Mouse (Mus musculus) T-helper 1 cell (primary cell): Measurements from ENCODE around the gene Fam228b.
"Not testable (repeated sequence)": the region's sequence is repeated elsewhere in the genome, so short reads cannot be mapped to it uniquely, and the experiment has no call there.

Source experiments
- in situ Hi-C: fragments of 300-600 bp; cut with MboI, MseI; formaldehyde crosslinking; loops from one replicate; pipeline ENCODE4 v1.15.1; 2025; ENCODE audit warnings: high pct_unique_total_duplicates

Fam228b gene

GRCm38 (mm10) chr12:4742183-4742582 is 26.9 kb downstream of the Fam228b start:
- in situ Hi-C loops, result no loop called here

- in situ Hi-C loops, result no loop called here
Measured at GRCm38 (mm10) chr12:4740823-4741222, 28.2 kb downstream of the Fam228b start.

- in situ Hi-C loops, result no loop called here
Measured at GRCm38 (mm10) chr12:4738031-4738576, 31.0 kb downstream of the Fam228b start, which contains the start of gene Fam228a. Fam228a (minus strand) TSS chr12:4738430.

- in situ Hi-C loops, result no loop called here
Measured at GRCm38 (mm10) chr12:4732332-4732731, 36.7 kb downstream of the Fam228b start.

- in situ Hi-C loops, result no loop called here
Measured at GRCm38 (mm10) chr12:4731629-4732028, 37.4 kb downstream of the Fam228b start.

GRCm38 (mm10) chr12:4729165-4729564 is 39.9 kb downstream of the Fam228b start:
- in situ Hi-C loops, result no loop called here

- in situ Hi-C loops, result loop anchor here (5.0 kb wide), 1 partner anchor 242 kb away; no protein-coding TSS in a partner anchor
Measured at GRCm38 (mm10) chr12:4719762-4720754, 49.0 kb downstream of the Fam228b start.

- in situ Hi-C loops, result loop anchor here (5.0 kb wide), 1 partner anchor 243 kb away; no protein-coding TSS in a partner anchor
Measured at GRCm38 (mm10) chr12:4719066-4719761, 49.9 kb downstream of the Fam228b start.

- in situ Hi-C loops, result loop anchor here (5.0 kb wide), 1 partner anchor 245 kb away; no protein-coding TSS in a partner anchor
Measured at GRCm38 (mm10) chr12:4717417-4717816, 51.6 kb downstream of the Fam228b start.

GRCm38 (mm10) chr12:4715606-4716005 is 53.5 kb downstream of the Fam228b start:
- in situ Hi-C loops, result loop anchor here (5.0 kb wide), 1 partner anchor 247 kb away; no protein-coding TSS in a partner anchor

GRCm38 (mm10) chr12:4713361-4713760 is 55.7 kb downstream of the Fam228b start:
- in situ Hi-C loops, result no loop called here

- in situ Hi-C loops, result no loop called here
Measured at GRCm38 (mm10) chr12:4709926-4710325, 59.1 kb downstream of the Fam228b start.

GRCm38 (mm10) chr12:4708881-4709604 is 60.0 kb downstream of the Fam228b start:
- in situ Hi-C loops, result no loop called here

- in situ Hi-C loops, result no loop called here
Measured at GRCm38 (mm10) chr12:4708296-4708695, 60.8 kb downstream of the Fam228b start.

GRCm38 (mm10) chr12:4707488-4708017 is 61.5 kb downstream of the Fam228b start:
- in situ Hi-C loops, result no loop called here

GRCm38 (mm10) chr12:4706901-4707300 is 62.2 kb downstream of the Fam228b start:
- in situ Hi-C loops, result no loop called here

GRCm38 (mm10) chr12:4706175-4706574 is 62.9 kb downstream of the Fam228b start:
- in situ Hi-C loops, result no loop called here

GRCm38 (mm10) chr12:4705626-4706025 is 63.4 kb downstream of the Fam228b start:
- in situ Hi-C loops, result not testable (repeated sequence)

GRCm38 (mm10) chr12:4694534-4694933 is 74.5 kb downstream of the Fam228b start:
- in situ Hi-C loops, result no loop called here

GRCm38 (mm10) chr12:4691193-4691592 is 77.9 kb downstream of the Fam228b start:
- in situ Hi-C loops, result no loop called here
